Mouse (Mus musculus): ENCODE data around the gene Krt78.
"Not testable (repeated sequence)": the region's sequence is repeated elsewhere in the genome, so short reads cannot be mapped to it uniquely, and the experiment has no call there.

The Krt78 gene

DNA sequence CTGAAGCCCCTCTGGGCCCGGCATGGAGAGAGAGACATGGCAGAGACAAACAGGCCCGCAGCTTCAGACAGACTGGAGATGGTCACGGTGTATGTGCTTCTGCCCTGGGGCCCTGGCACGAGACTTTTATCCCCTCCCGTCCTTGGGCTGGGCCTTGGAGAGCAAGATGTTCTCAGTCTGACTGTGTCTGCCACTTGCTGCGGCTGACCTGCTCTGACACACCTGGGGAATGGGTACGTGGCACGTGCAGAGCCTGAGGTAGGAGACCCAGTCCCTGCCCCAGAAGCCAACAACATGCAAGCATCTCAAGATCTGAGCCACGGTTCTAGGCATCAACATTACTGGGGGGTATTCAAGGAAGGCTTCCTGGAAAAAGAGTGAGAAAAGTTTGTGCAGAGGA lies at the start of gene Krt78:
Gene Krt78 (minus strand): TSS at position 101 of the 400 bp plus-strand sequence.
- no peak for DNase-seq (ENCODE audit: low read depth in 1 of 2, low spot score in 2 of 2)

DNA sequence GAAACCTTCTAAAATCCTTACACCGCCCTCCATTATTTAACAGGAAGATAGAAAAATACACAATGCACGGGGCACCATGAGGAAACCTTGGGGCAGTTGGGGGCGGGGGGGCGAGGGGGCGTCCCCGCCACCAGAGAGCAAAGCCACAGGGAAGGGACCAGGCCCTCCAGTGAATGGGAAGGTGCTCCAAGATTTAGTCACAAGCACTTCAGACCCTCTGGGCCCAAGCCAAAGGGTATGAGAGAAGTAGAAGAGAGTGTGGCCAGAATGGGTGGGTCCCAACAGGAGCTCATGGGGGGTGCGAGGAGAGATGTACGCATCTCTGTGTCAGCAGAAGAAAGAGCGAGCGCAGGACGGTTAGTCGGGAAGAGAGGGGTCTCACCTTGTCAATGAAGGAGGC lies 49.4 kb upstream of the Krt78 start:
- DNase-seq (ENCODE audit: low read depth in 1 of 2, low spot score in 2 of 2): no peak

DNA sequence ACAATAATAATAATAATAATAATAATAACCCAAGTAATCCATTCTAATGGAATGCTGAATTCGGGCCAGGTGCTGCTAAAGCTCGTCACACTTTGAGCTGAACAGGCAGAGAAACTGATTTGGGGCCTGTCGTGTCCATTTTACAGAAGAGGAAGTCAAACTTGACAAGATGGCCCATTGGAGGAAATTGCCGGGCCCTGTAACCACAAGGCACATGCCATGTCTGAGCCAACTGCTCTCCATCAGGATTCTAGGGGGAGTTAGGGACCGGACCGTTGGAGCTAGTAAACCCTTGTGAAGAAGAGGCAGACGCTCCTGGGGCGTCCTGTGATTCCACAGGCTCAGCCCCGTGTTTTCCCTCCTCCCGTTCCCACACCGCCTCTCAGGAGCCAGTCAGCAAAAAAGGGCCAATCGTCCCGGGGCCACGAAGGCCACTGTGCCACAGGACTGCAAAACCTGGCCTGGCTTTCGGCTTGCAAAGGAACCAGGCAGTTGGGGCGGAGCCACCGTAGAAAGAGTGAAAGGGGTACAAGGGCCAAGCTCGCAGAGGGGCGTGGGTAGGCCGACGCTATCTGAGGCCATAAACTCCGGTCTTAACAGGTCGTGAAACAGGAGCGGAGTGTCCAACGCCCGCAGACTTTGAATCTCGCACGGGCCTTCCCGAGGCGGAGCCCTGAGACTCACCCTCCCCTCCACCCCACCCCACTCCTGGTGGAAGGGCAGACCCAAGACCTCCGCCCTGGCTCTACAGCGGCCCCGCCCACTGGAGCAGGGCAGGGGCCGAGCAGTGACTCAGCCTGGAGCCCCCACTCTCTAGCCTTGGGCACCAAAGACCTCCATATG lies 48.8 kb upstream of the Krt78 start:
- peak in 1 of 2 experiments; percentile 16 for DNase-seq (ENCODE audit: low read depth in 1 of 2, low spot score in 2 of 2)

DNA sequence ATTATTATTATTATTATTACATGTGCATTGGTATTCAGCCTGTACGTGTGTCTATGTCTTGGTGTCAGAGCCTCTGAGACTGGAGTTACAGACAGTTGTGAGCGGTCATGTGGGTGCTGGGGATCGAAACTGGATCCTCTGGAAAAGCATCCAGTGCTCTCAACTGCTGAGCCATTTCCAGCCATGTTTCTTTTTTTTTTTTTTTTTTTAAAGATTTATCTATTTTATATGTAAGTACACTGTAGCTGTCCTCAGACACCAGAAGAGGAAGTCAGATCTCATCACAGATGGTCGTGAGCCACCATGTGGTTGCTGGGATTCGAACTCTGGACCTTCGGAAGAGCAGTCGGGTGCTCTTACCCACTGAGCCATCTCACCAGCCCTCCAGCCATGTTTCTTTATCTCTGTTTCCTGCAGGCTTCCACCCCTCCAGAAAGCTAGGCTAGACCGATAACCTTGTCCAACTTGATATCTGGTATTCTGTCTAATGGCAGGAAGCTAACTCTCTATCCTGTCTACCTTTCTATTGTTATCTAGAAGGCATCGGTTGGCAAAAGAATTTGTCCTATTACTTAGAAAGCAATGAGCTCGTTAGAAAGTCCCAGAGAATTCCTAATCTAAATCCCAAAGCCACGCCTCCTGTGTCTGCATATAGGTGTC lies 45.7 kb upstream of the Krt78 start:
- DNase-seq (ENCODE audit: low read depth in 1 of 2, low spot score in 2 of 2): no peak

DNA sequence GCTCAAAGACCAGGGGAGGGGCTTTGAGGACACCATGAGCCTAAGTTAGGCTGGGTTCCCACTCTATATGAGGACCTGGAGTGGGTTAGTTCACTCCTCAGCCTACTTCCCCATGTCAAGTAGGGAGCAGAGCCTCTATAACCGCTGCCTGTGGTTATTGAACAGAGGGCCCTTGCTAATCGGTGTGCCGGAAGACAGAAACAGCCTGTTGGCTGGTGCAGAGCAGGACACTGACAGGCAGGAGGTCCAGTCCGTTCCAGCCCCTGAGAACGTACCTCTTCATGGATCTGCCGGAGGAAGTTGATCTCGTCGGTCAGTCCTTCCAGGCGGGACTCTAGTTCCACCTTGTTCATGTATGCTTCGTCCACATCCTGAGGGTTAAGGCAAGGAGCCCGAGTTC lies 45.1 kb upstream of the Krt78 start:
- no peak for DNase-seq (ENCODE audit: low read depth in 1 of 2, low spot score in 2 of 2)

DNA sequence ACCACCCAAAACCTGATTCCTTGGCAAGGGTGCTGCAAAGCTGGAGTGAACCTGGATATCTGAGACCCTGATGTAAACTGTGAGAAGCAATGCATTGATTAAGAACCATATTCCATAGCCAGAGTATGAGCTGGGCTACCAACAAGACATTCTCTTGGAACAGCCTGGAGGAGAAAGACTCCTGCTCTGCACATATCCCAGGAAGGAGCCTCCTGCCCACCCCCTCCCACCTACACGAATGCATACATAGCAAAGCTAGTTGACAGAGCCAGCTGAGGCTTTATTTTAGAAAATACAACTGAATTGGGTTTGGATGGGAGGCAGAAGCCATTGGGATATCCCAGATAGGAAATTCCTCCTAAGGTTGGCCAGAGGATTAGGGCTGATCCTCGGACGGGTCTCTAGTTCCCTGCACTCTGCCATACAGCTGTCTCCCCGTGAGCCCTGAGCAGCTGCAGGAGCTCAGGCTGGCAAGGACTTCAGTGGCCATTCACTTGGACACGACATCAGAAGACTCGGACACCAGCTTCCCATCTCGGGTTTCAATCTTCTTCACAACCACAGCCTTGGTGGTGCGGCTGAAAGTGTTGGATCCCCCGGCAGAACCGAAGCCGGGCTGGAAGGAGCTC lies 42.5 kb upstream of the Krt78 start:
- DNase-seq (ENCODE audit: low read depth in 1 of 2, low spot score in 2 of 2): not testable (repeated sequence)

DNA sequence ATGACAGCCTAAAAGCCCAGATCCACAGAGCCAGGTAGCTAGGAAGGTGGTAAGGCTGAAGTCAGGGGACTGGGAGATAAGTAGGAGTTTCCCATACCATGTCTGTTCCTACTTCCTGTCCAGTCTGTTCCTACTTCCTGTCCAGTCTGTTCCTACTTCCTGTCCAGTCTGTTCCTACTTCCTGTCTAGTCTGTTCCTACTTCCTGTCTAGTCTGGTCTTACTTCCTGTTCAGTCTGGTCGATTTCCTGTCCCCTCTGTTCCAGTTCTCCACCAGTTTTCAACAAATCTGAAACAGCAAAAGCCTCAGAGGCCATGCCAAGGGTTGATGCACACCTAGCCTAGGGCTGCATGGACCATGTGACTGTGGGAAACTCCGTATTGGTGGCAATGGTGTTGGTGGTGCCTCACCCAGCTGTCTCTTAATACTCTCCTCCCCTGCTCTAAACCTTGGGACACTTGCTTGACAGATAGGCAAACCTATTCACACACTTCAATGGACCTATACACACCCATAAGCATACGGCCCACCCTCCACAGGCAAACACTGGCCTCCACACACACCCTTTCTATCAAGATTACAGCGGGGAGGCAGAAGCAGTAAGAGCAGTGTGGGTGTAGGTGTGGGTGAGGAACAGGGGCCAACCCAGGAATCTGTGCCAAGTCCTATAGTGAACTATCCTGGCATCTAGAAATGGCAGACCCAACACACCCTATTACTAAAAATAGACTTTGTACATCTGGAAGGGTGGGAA lies 41.6 kb upstream of the Krt78 start:
- no peak for DNase-seq (ENCODE audit: low read depth in 1 of 2, low spot score in 2 of 2)

DNA sequence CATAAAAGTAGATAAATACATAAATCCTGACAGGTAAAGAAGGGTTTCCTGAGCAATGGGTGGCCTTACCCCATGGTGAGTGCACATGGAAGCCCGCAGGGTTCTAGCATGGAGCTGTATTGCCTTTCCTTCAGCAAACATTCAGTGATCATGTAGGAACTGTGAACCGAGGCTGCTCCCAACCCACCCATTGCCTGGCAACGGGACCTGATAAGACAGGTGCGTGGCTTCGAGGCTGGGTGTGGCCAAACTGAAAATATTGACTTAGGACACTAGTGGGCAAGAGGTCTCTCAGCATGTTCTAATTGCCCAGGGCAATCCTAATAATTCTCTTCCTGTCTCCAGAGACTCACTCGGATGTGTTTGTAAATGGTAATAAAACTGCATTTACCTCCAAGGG lies 40.3 kb upstream of the Krt78 start:
- no peak for DNase-seq (ENCODE audit: low read depth in 1 of 2, low spot score in 2 of 2)

DNA sequence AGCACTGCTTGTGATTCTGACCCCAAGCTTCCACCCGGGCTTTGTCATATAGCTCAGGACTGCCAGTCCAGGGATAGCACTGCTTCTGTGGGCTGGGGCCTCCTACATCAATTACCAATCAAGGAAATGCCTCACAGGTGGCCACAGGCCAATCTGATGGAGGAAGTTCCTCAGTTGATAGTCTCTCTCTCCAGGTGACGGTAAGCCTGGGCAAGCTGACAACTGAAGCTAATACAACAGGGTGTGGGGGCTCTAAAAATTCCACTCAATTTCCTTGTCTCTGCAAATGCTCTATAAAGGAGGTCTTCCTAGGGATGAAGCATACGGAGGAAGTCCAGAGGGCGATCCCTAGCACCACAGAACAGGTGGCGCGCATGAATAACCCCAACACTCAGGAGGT lies 36.9 kb upstream of the Krt78 start:
- DNase-seq (ENCODE audit: low read depth in 1 of 2, low spot score in 2 of 2): no peak

DNA sequence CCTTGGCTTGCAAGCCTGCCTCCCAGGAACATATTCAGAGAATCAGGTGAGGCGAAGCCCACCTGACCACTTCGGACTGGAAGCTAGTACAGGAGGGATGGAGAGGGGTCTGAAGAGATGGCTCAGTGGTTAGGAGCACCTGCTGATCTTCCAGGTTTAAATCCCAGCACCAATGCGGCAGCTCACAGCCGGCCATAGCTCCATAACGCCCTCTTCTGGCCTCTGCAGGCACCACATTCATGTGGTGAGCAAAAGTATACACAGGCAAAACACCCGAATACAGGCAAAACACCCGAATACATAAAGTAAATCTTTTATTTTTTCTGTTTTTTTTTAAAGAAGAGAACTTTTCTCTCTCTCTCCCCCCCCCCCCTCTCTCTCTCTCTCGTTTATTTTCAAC lies 34.6 kb upstream of the Krt78 start:
- no peak for DNase-seq (ENCODE audit: low read depth in 1 of 2, low spot score in 2 of 2)

DNA sequence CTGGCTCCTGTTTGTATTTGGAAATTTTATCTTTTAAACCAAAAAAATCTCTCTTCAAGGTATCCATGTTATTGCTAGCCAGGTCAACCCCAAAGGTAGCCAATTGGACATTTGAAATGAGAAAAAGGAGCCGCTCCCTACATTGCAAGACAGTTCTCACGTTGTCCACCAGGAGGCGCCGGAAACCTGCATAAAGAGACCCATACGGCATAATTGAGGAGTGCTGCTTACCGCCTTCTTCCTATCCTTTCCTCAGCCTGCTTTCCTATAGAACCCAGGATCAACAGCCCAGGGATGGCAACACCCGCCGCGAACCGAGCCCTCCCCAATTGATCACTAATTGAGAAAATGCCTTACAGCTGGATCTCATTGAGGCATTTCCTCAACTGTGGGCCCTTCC lies 34.0 kb upstream of the Krt78 start:
- DNase-seq (ENCODE audit: low read depth in 1 of 2, low spot score in 2 of 2): peak in 1 of 2 experiments; percentile 72

DNA sequence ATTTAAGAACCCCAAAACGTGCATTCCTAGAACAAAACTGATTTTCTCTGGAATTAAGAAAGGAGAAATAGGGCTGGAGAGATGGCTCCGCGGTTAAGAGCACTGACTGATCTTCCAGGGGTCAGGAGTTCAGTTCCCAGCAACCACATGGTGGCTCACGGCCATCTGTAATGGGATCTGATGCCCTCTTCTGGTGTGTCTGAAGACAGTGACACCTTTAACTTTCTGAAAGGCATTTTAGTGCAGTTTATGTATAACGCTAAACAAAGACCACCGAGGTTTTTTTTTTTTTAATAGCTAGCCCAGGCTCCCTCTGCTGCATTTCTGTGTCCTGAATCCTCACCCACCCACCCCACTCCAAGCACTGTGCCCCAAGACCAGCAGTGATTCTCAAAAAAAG lies 30.7 kb upstream of the Krt78 start:
- no peak for DNase-seq (ENCODE audit: low read depth in 1 of 2, low spot score in 2 of 2)

DNA sequence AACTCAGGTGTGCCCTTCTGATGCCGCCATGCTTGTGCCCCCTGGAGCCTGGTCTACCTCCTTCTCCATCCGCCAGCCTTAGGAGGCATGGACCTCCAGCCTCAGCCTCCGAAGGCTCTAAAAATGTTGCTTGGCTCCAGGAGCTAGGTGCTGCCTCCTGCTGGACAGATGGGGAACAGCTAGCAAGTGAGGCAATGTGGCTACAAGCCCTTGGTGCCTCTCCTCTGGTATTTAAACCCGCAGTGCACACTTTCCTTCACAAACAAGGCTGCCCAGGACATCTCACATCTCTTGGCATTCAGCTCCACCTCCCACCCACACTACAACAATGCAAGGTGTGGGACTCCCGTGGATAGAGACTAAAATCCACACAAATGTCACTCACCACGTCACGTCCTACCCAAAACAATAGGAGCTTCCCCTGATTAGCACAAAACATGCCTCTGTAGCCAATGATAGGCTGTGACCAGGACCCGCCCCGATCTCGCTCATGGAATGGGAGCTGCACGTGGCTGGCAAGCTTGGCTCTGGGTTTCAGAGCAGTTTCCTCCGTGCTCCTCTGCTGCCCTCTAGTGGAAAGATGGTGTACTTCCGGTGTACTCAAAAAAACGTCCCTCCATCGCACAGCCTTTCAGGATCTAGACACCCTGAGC lies 30.0 kb upstream of the Krt78 start:
- peak; percentile 77 to 88 for DNase-seq (ENCODE audit: low read depth in 1 of 2, low spot score in 2 of 2)

DNA sequence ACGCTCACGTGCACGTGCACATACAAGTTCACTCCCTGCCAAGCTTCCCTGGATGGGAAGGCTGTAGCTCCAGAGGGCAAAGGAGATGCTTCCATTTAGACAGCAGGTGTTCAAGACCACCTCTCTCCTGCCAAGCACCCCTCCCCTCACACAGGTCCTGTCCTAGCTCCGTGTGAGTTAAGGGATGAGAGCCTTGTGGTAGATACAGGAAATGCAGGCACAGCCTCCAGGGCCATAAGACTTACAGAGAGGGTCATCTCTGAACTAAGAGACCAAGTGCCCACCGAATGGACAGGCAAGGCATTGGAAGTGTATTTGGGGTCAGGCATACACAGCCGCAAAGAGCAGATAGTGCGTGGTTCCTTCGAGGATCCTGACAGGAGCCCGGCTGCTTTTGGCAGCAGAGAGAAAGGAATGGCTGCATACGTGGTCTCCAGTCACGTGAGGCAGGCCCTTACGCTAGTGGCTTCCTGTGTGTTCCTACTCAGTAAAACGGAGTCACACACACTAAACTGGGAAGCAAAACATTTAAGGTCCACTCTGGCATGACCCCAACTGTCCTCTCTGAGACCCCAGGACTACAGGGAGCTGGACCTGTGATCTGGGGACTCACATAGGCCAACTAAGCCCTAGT lies 29.3 kb upstream of the Krt78 start:
- DNase-seq (ENCODE audit: low read depth in 1 of 2, low spot score in 2 of 2): no peak

DNA sequence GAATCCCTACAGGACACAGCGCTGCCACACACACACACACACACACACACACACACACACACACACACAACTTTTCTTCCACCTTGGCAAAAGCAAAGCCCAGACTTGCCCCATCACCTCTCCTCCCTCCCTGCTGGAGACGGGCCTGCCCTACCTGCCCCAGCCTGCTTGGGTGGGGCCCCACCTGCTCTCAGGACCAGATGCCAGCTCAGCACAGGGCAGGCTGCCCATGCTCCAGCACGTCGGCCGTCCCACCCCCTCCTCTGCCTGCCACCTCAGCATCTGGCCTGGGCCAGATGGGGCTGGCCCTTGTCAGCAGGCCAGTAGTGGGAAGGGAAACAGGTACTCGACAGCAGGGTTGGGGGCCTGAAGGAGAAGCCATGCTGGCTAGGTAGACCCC lies 26.8 kb upstream of the Krt78 start:
- no peak for DNase-seq (ENCODE audit: low read depth in 1 of 2, low spot score in 2 of 2)

DNA sequence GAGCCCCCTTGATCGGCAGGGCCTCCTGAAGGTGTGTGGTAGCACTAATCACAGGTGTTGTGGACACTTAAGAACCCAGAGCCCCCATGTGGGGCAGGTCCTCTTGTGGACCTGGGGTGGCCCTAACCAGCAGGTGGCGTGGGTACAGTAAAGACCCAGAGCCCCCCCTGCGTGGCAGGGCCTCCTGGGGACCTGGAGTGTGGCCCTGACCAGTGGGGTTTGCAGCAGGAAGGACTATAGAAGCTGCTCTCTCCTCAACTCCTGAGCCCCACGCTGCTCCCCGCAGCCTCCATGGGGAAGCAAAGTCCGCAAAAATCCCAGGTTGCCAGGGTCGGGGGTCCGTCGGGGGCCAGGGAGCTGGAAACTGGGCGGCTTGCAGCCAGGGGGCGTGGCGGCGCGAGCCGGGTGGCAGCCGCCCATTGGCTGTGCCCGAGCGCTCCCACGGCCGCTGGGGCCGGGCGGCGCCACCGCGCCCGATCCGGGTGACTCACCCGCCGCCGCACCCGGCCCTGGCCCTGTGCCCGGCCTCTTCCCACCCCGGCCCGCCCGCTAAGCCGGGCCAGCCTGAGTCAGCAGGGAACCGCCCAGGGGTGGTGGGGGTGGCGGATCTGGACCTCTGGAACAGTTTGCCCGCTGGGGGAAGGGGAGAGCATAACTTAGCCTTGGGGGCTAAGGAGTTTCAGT lies 23.1 kb upstream of the Krt78 start:
- DNase-seq (ENCODE audit: low read depth in 1 of 2, low spot score in 2 of 2): peak; percentile 89 to 91

DNA sequence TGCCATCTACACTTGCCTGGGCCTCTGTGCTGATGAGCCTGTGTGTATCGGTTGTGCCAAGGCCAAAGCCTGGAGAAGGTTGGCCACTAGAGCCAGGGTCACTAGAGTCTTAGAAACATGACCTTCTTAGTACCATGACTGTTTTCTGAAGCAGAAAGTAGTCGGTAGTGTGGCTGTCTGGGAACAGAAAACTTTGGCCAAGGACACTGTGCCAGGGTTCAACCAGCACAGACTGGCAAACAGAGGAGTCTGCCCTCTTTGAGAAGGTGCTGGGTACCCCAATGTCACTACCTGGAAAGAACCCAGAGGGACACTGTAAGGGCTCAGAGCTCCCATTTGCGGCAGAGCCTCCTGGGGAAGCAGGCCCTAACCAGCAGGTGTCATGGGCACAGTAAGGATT lies 22.6 kb upstream of the Krt78 start:
- peak in 1 of 2 experiments; percentile 29 for DNase-seq (ENCODE audit: low read depth in 1 of 2, low spot score in 2 of 2)

DNA sequence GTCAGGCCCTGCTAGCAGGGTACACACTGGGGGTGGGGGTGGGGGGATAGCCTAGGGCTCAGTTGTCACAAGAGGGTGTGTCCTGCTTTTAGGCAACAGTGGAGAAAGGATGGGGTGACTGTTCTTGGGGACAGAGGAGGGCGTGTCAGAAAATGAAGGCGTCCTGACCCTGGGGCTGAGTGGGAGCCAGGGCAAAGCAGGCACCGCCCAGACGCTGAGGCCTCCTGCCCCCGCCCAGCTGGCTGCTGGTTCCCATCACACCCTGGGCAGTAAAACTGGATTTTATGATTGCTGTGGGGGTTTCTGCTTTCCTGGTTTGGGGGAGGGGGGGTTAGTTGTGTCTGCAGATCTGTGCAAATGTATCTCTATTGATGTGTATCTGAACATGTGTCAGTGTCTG lies 21.9 kb upstream of the Krt78 start:
- DNase-seq (ENCODE audit: low read depth in 1 of 2, low spot score in 2 of 2): peak; percentile 71 to 83

DNA sequence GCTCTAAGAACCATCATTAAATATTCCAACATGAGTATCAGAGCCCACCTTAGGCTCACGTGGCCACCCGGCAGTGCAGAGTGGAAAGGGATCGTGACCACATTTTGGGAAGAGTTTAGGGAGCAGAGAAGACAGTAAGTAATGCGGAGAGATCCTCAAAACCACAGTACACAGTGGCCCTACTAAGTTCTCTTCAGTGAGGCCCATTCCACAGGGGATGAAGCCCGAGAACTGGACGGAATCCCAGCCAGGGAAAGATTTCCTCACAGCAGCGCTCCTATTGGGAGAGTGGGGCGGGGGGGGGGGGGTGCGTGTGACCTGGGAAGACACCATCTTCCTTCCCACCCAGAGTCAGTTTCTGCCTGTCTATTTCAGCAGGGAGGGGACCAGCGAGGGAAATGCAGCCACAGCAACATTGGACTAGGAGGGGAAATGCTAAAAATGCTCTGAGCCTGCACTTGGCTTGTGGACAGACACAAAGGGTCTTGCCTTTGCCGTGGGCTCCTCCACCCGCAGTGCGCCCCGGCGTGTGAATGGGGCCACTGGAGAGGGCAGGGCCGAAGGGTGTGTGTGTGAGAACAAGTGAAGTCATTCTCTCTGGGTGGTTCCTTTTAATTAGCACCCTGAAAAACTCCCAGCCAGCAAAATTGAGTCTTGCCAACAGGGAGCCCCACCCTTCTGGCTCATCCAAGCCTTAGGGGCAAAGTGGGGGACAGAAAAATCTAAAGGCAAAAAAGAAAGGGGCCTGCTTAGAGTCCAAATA lies 20.2 kb upstream of the Krt78 start:
- peak in 1 of 2 experiments; percentile 63 for DNase-seq (ENCODE audit: low read depth in 1 of 2, low spot score in 2 of 2)
